Mouse (Mus musculus): ENCODE measurements around the gene Enpp3. TPM values are rescaled to one million over a fixed set of nuclear protein-coding genes. Genes with fewer than 3 reads are reported as not detected.

Gene Enpp3
- total RNA-seq, 1 experiment, result 43.2 TPM

DNA sequence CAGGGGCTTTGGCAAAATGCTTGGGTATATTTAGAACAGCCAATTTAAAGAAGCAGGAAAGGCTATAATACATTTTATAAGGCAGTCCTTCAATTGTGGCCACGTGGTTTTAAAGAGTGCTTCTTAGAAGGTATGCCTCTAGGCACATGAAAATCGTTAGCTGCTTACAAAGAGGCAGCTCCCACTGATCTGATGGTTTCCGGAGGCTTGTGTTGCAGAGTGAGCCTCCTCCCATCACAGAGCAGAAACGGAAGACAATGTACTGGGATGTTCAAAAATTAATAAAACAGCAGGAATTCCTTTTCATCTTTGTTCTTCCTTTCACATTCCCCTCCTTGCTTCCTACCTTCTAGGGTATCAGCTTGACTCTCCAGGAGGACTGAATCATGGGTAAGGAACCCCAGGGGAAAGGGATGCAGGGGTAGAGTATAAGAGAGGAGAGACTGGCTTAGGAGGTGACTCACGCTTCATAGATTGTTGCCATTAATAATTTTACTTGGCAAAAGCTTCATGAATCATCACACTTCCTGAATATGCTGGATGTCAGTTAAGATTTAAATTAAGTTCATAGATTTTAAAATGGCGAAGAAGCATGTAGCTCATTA lies 77.4 kb downstream of the Enpp3 start:
- Histone ChIP-seq H3K36me3 (ENCODE audit: control insufficient read depth, insufficient read depth, low read length, poor library complexity, severe bottlenecking) (no peaks in the 10 kb centered on the region), H3K9me3 (ENCODE audit: control insufficient read depth, insufficient read depth, low read depth, low read length) (no peaks in the 10 kb centered on the region), H3K4me1 (ENCODE audit: control insufficient read depth in 2 of 2, insufficient read depth in 2 of 2, low read length in 2 of 2, poor library complexity in 1 of 2) (no peaks in the 10 kb centered on the region), H3K27ac (ENCODE audit: insufficient read depth, low read depth, low read length, poor library complexity, severe bottlenecking) (no peak overlapping the region), H3K9ac (ENCODE audit: insufficient read depth, low read depth, low read length, poor library complexity, severe bottlenecking) (no peak overlapping the region), H3K4me3 (ENCODE audit: insufficient read depth in 1 of 2, low read depth in 1 of 2, low read length in 2 of 2, poor library complexity in 1 of 2, severe bottlenecking in 1 of 2) (no peak overlapping the region)
- TF ChIP-seq ZNF384 (IDR thresholded peaks at IDR 0.05; ENCODE audit: low read depth, low read length) (no peak), ZC3H11A (IDR thresholded peaks at IDR 0.05; ENCODE audit: borderline replicate concordance, low read depth, low read length) (no peak), CHD2 (IDR thresholded peaks at IDR 0.05; ENCODE audit: low read depth, low read length) (no peak), MAFK (IDR thresholded peaks at IDR 0.05; ENCODE audit: insufficient read depth, low read depth, low read length) (no peak), HCFC1 (IDR thresholded peaks at IDR 0.05; ENCODE audit: borderline replicate concordance, insufficient read depth, low read length) (no peak)
- DNase-seq (ENCODE audit: low read depth, low spot score), result no peak
- in situ Hi-C loops (cut with MboI; ENCODE audit: low sequenced_read_pairs in 2 of 2, unreplicated experiment in 2 of 2), result no loop called here

DNA sequence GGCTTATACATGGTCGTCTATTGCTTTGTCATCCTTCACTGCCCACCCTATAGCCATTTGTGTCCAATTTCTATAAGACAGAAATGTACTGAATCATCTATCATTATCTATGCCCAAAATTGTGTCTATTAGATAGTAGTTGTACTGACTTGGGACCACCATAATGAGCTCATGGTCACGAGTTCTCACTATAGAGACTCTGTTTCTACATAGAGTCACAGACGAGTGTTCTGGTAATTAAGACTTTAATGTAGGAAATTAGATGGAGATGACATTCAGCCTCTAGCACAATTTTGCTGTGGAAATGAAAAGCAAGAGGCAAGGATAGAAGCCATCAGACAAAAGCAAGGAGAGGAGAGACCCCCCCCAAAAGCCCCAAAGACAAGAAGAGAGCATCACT lies 78.0 kb downstream of the Enpp3 start:
- Histone ChIP-seq H3K9me3 (ENCODE audit: control insufficient read depth, insufficient read depth, low read depth, low read length) (no peaks in the 10 kb centered on the region), H3K27ac (ENCODE audit: insufficient read depth, low read depth, low read length, poor library complexity, severe bottlenecking) (no peak overlapping the region), H3K36me3 (ENCODE audit: control insufficient read depth, insufficient read depth, low read length, poor library complexity, severe bottlenecking) (no peaks in the 10 kb centered on the region), H3K4me1 (ENCODE audit: control insufficient read depth in 2 of 2, insufficient read depth in 2 of 2, low read length in 2 of 2, poor library complexity in 1 of 2) (no peaks in the 10 kb centered on the region), H3K9ac (ENCODE audit: insufficient read depth, low read depth, low read length, poor library complexity, severe bottlenecking) (no peak overlapping the region), H3K4me3 (ENCODE audit: insufficient read depth in 1 of 2, low read depth in 1 of 2, low read length in 2 of 2, poor library complexity in 1 of 2, severe bottlenecking in 1 of 2) (no peak overlapping the region)
- TF ChIP-seq HCFC1 (IDR thresholded peaks at IDR 0.05; ENCODE audit: borderline replicate concordance, insufficient read depth, low read length) (no peak), ZNF384 (IDR thresholded peaks at IDR 0.05; ENCODE audit: low read depth, low read length) (no peak), MAFK (IDR thresholded peaks at IDR 0.05; ENCODE audit: insufficient read depth, low read depth, low read length) (no peak), ZC3H11A (IDR thresholded peaks at IDR 0.05; ENCODE audit: borderline replicate concordance, low read depth, low read length) (no peak), CHD2 (IDR thresholded peaks at IDR 0.05; ENCODE audit: low read depth, low read length) (no peak)
- in situ Hi-C loops (cut with MboI; ENCODE audit: low sequenced_read_pairs in 2 of 2, unreplicated experiment in 2 of 2), result no loop called here
- no peak for DNase-seq (ENCODE audit: low read depth, low spot score)

DNA sequence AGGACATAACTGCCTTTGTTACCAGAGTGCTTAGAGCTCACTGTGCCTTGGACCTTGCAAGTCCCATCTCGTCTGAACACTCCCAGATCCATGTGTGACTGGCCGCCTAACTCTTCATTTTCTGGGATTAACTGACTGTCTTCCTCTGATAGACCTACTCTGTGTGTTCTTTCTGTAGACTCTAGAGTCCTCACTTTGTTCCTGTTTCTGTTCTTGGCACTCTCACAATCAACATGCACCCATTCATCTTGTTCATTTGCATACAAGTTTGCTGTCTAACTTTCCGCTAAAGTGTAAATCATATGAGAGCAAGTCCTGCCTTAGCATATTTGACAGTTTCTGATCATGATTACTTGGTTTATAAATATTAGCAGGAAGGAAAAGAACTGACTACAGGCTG lies 79.4 kb downstream of the Enpp3 start:
- in situ Hi-C loops (cut with MboI; ENCODE audit: low sequenced_read_pairs in 2 of 2, unreplicated experiment in 2 of 2), result no loop called here
- TF ChIP-seq HCFC1 (IDR thresholded peaks at IDR 0.05; ENCODE audit: borderline replicate concordance, insufficient read depth, low read length), result no peak
- no peak for TF ChIP-seq CHD2 (IDR thresholded peaks at IDR 0.05; ENCODE audit: low read depth, low read length)
- TF ChIP-seq ZC3H11A (IDR thresholded peaks at IDR 0.05; ENCODE audit: borderline replicate concordance, low read depth, low read length), result no peak
- TF ChIP-seq ZNF384 (IDR thresholded peaks at IDR 0.05; ENCODE audit: low read depth, low read length), result no peak
- TF ChIP-seq MAFK (IDR thresholded peaks at IDR 0.05; ENCODE audit: insufficient read depth, low read depth, low read length), result no peak
- H3K36me3 ChIP-seq (ENCODE audit: control insufficient read depth, insufficient read depth, low read length, poor library complexity, severe bottlenecking), result no peaks in the 10 kb centered on the region

DNA sequence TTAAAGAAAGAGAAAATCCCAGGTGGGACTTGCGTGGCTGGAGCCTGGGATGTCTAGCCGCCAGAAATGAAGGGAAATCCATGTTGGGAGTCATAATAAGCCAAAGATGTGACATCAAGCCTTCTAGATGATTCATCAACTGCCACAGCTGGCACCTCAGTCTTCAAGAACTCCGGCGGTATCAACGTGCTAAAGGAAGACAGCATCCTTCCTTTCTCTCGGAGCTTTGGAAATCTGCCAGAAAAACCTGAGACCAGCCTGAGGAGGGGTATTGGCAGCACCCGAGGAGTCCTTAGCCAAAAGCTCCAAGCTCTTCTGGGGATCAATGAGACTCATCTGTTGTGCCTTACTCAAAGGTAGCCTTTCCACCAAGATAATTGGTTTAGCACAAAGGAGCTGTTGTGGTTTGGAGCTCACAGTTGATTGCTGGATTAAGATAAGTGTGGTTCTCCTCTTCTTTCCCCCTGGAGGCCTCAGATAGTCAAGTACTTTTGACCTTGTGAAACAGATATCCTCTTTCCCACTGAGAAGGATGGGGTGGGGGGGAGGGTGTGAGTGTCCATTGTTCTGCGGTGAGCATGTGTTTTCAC lies 84.2 kb downstream of the Enpp3 start:
- Histone ChIP-seq H3K9me3 (ENCODE audit: control insufficient read depth, insufficient read depth, low read depth, low read length) (no peaks in the 10 kb centered on the region), H3K4me1 (ENCODE audit: control insufficient read depth in 2 of 2, insufficient read depth in 2 of 2, low read length in 2 of 2, poor library complexity in 1 of 2) (peaks cover 2% of the 10 kb centered on the region in 2 experiments; a peak in 2 of 4 replicates), H3K9ac (ENCODE audit: insufficient read depth, low read depth, low read length, poor library complexity, severe bottlenecking) (no peak overlapping the region), H3K36me3 (ENCODE audit: control insufficient read depth, insufficient read depth, low read length, poor library complexity, severe bottlenecking) (no peaks in the 10 kb centered on the region), H3K4me3 (ENCODE audit: insufficient read depth in 1 of 2, low read depth in 1 of 2, low read length in 2 of 2, poor library complexity in 1 of 2, severe bottlenecking in 1 of 2) (no peak overlapping the region), H3K27ac (ENCODE audit: insufficient read depth, low read depth, low read length, poor library complexity, severe bottlenecking) (no peak overlapping the region)
- DNase-seq (ENCODE audit: low read depth, low spot score), result no peak
- TF ChIP-seq HCFC1 (IDR thresholded peaks at IDR 0.05; ENCODE audit: borderline replicate concordance, insufficient read depth, low read length), result no peak
- TF ChIP-seq CHD2 (IDR thresholded peaks at IDR 0.05; ENCODE audit: low read depth, low read length), result no peak
- no peak for TF ChIP-seq ZNF384 (IDR thresholded peaks at IDR 0.05; ENCODE audit: low read depth, low read length)
- TF ChIP-seq MAFK (IDR thresholded peaks at IDR 0.05; ENCODE audit: insufficient read depth, low read depth, low read length), result no peak
- TF ChIP-seq ZC3H11A (IDR thresholded peaks at IDR 0.05; ENCODE audit: borderline replicate concordance, low read depth, low read length), result no peak
- in situ Hi-C loops (cut with MboI; ENCODE audit: low sequenced_read_pairs in 2 of 2, unreplicated experiment in 2 of 2), result no loop called here

More for the DNA sequence above, 79.4 kb downstream of the Enpp3 start:
- Histone ChIP-seq H3K9ac (ENCODE audit: insufficient read depth, low read depth, low read length, poor library complexity, severe bottlenecking) (no peak overlapping the region), H3K27ac (ENCODE audit: insufficient read depth, low read depth, low read length, poor library complexity, severe bottlenecking) (no peak overlapping the region), H3K4me1 (ENCODE audit: control insufficient read depth in 2 of 2, insufficient read depth in 2 of 2, low read length in 2 of 2, poor library complexity in 1 of 2) (peaks cover 2% of the 10 kb centered on the region in 2 experiments; a peak in 2 of 4 replicates), H3K4me3 (ENCODE audit: insufficient read depth in 1 of 2, low read depth in 1 of 2, low read length in 2 of 2, poor library complexity in 1 of 2, severe bottlenecking in 1 of 2) (no peak overlapping the region), H3K9me3 (ENCODE audit: control insufficient read depth, insufficient read depth, low read depth, low read length) (no peaks in the 10 kb centered on the region)
- DNase-seq (ENCODE audit: low read depth, low spot score), result no peak

Data from ES-E14 (cell line).